Mouse (Mus musculus): ENCODE results near the gene Inppl1. TPM values are rescaled to one million over a fixed set of nuclear protein-coding genes. Genes with fewer than 3 reads are reported as not detected.

The Inppl1 gene
- total RNA-seq, 1 experiment from 2014 or later, result 87.4 TPM

GRCm38 (mm10) chr7:101844186-101844585 is 6.2 kb upstream of the Inppl1 start:
- DNase-seq, result no peak

- no peak for DNase-seq
These were observed 849 bp downstream of the Inppl1 start for GRCm38 (mm10) chr7:101837154-101837605.

- DNase-seq, result peak; percentile 86
These were observed 1.5 kb downstream of the Inppl1 start for GRCm38 (mm10) chr7:101836271-101837153.

- no peak for DNase-seq
These were observed 2.4 kb downstream of the Inppl1 start for GRCm38 (mm10) chr7:101835457-101836109.

- no peak for DNase-seq
These were observed 3.1 kb downstream of the Inppl1 start for GRCm38 (mm10) chr7:101834903-101835302.

- DNase-seq, result no peak
These were observed 4.0 kb downstream of the Inppl1 start for GRCm38 (mm10) chr7:101833916-101834584.

GRCm38 (mm10) chr7:101833352-101833751 is 4.7 kb downstream of the Inppl1 start:
- DNase-seq, result no peak

- DNase-seq, result no peak
These were observed 5.7 kb downstream of the Inppl1 start for GRCm38 (mm10) chr7:101832372-101832771.

- DNase-seq, result no peak
These were observed 6.6 kb downstream of the Inppl1 start for GRCm38 (mm10) chr7:101831437-101831836.

- no peak for DNase-seq
These were observed 7.7 kb downstream of the Inppl1 start for GRCm38 (mm10) chr7:101830373-101830772.

GRCm38 (mm10) chr7:101823758-101824630 is 14.0 kb downstream of the Inppl1 start:
- peak; percentile 42 for DNase-seq

GRCm38 (mm10) chr7:101822836-101823757 is 14.9 kb downstream of the Inppl1 start:
- DNase-seq, result peak; percentile 79

GRCm38 (mm10) chr7:101821571-101822501 is 16.2 kb downstream of the Inppl1 start:
- peak; percentile 78 for DNase-seq

GRCm38 (mm10) chr7:101820295-101821030 is 17.6 kb downstream of the Inppl1 start:
- DNase-seq, result no peak

- DNase-seq, result peak; percentile 58
These were observed 20.1 kb downstream of the Inppl1 start, which contains the start of gene Phox2a for GRCm38 (mm10) chr7:101817861-101818401. TSS of gene Phox2a (plus strand) at chr7:101818313.

GRCm38 (mm10) chr7:101777053-101777452 is 61.0 kb downstream of the Inppl1 start:
- DNase-seq, result no peak

- peak; percentile 65 for DNase-seq
These were observed 65.3 kb downstream of the Inppl1 start for GRCm38 (mm10) chr7:101772687-101773086.
